Mouse (Mus musculus) B cell, adult 2 months (primary cell): ENCODE results near the gene Ddx51.

Experiments
- DNase-seq, 2 experiments: peaks; one replicate each; pipeline ENCODE4 v3.0.0; 2022

The Ddx51 gene

DNA sequence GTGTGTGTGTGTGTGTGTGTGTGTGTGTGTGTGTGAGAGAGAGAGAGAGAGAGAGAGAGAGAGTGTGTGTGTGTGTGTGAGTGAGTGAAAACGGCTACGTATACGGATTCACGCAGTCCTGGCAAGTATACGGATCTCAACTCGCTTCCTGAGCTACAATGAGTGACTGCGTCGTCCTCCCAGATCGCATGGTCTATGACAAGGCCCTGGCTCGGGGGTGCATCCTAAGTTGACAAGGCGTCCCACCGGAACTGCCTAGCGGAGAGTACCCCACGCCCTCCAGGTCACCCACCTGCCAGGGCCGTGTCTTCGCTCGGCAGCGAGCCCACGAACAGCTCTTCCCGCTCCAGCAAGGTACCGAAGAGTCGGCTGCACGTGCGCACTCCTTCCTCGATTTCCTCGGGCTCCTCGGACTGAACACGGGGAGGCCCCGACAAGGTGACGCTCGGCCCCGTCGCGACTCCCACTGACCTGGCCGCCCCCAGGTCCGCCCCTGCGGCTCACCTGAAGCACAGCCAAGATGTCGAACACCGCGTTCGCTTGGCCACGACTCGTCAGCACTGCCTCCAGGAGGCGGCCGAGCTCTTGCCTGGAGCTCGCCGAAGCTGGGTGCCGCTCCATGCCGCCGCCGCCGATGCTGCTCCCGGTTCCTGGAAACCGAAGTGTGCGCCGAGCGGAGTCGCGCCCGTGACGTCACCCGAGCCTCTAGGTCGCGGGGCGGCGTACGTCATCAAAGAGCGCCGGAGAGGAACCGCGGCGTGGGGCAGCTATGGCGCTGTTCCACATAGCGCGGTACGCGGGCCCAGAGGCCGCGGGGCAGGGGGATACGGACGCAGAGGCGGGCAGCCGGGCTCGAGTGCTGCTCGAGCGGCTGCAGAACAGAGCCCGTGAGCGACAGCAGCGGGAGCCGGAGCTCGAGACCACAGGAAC is at the start of gene Ddx51, which contains the start of gene Noc4l:
TSS of gene Ddx51 (plus strand) at position 733 of the 930 bp plus-strand sequence.
TSS of gene Noc4l (minus strand) at position 699 of the 930 bp plus-strand sequence.
- DNase-seq: peak; percentile 96 to 98

GRCm38 (mm10) chr5:110604311-110604710 is 48.9 kb upstream of the Ddx51 start:
- DNase-seq: no peak

GRCm38 (mm10) chr5:110605531-110606221 is 47.6 kb upstream of the Ddx51 start:
- no peak for DNase-seq

DNA sequence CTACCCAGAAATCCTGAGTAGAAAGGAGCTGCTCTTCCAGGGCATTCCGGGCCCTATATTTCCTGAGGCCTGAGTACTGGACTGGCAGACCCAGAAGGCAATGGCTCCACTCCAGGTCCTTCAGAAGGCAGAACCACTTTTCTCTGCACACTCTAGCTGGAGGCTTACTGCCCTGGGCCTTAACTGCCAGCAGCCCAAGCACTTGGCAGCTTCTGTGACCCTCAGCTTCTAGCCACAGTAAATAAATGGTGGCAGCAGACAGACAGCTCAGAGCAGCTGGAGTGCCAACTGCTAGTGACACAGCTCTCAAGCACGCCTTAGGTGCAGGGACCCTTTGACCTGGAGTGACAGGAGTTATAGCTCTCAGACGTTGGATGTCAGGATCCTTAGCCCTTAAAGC is 45.5 kb upstream of the Ddx51 start:
- DNase-seq: no peak

GRCm38 (mm10) chr5:110608336-110608735 is 44.9 kb upstream of the Ddx51 start:
- no peak for DNase-seq

GRCm38 (mm10) chr5:110608941-110609340 is 44.3 kb upstream of the Ddx51 start:
- DNase-seq: no peak

DNA sequence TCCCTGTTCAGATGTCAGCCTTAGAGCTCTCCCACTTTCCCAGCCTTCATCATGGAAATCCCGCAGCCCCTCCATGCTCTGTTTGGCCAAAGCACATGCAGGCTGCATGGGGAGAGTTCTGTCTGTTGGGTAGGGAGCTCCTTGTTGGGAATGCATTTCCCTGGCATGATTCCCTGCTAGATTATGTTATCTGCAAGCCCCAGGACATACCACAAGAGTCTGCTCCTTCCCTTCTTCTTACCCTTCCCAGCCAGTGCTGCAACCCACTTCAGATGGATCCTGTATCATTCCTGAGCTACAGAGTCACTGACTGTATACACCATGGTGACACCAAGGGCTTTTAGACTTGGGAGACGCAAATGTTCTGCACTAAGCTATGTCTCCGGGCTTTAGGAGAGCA is 43.8 kb upstream of the Ddx51 start:
- no peak for DNase-seq

- DNase-seq: no peak
These were observed 43.4 kb upstream of the Ddx51 start for GRCm38 (mm10) chr5:110609868-110610267.

DNA sequence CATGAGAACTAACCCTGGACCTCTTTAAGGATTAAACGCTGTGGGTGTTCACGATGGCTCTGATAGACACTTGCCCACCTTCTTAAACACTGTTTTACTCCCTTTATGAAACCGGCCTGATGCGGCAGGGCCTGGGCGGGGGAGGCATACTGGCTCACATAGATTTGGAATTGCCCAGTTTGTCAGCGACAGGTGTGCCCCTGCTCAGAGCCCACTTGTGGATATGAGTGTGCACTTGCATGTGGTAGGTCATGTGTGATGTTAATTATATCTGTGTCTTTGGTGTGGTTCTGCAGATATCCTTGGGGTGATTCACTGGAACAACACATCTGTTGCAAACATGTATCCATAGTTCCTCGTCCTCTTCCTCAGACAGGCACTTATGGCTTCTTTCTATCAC is 42.8 kb upstream of the Ddx51 start:
- no peak for DNase-seq

DNA sequence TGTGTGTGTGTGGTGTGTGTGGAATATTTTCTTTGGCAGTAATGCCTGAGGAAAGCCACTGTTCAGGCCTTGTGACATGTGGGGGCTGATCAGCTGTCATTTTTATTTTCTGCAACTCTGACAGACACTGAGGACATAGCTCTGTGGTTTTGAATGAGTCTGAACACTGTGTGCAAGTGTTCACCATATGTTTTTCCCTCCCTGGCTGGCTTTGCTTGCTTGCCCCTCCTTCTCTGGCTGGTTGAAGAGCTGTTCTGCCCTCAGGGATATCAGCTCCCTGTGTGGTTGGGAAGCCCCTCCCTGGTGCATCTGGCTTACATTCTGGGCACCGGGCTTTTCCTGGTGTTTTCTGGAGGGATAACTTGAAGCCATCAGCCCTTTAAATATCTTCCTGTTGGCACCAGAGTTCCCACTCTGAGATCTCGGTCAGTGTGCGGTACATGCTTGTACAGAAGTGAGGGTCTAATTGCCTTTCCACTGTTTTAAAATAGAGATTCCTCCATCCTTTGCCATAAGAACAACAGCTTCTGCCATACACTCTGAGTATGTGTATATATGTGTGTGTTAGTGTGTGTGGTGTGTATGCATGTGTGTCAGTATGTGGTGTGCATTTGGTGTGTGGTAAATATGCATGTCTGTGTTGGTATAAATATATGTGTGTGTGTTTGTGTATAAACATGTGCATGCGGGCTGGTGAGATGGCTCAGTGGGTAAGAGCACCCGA is 41.7 kb upstream of the Ddx51 start:
- DNase-seq: no peak

GRCm38 (mm10) chr5:110619226-110619625 is 34.0 kb upstream of the Ddx51 start:
- no peak for DNase-seq

GRCm38 (mm10) chr5:110624319-110624718 is 28.9 kb upstream of the Ddx51 start:
- DNase-seq: no peak

GRCm38 (mm10) chr5:110627351-110627750 is 25.9 kb upstream of the Ddx51 start:
- no peak for DNase-seq

GRCm38 (mm10) chr5:110628156-110628555 is 25.1 kb upstream of the Ddx51 start:
- DNase-seq: no peak

DNA sequence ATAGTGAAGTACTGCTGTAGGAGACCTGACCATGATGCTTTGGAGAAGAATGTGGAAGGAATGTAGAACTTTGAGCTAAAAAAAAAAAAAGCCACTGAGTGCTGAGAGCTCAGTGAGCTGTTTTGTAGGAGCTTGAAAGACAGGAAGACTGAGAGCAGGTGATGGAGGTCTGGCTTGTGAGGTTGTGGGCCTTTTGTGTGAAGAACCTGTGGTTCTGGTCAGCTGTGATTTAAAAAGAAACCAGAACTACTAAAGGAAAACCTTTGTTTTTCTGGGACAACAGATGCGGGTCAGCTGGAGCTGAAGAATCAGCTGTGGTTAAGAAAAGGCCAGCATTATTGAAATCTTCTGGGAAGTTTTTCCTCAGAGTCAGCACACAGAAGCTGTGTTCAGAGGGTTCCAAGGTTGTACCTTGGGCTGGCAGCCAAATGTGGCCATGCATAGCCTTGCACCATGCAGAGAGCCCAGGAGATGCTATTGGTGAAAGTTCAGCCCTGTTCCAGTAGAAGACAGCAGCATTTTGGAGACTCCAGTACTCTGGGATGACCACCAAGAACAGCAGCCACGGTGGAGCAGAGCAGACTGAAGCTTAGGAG is 23.6 kb upstream of the Ddx51 start:
- no peak for DNase-seq

DNA sequence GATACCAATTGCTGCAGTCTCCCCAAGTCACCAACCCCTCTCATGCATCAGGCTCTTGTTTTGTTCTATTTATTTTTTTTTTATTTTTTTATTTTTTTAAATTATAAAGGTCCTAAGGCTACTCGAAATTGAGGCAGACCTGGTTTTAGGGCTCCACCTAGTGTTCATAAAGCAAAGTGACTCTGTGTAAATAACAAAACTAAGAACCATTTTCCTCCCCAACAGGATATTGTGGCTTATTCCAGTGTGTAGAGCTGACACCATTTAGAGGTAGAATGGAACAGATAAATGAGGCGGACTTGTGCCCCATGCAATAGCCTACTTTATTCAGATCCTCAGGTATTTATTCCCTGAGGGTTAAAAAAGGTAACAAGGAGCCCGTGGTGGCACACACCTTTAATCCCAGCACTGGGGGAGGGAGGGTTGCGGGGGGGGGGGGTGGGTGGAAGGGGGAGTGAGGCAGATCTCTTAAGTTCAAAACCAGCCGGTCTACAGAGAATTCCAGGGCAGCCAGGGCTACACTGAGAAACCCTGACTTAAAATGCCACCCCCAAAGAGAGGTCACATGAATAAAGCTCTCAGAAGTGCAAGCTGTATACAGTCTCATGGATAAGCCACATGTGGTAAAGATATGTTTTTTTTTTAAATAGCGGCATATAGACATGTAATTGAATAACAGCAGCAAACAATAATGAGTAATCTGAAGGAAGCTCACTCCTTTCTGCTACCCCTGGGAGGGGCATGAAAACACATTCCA is 17.1 kb upstream of the Ddx51 start:
- peak; percentile 21 to 39 for DNase-seq

- DNase-seq: no peak
These were observed 14.8 kb upstream of the Ddx51 start for GRCm38 (mm10) chr5:110638306-110639074.

GRCm38 (mm10) chr5:110639459-110639858 is 13.8 kb upstream of the Ddx51 start:
- peak; percentile 80 to 84 for DNase-seq

- no peak for DNase-seq
These were observed 6.9 kb upstream of the Ddx51 start for GRCm38 (mm10) chr5:110646377-110646776.

GRCm38 (mm10) chr5:110653686-110654085 is 435 bp downstream of the Ddx51 start:
- DNase-seq: no peak

GRCm38 (mm10) chr5:110659682-110660081 is 6.4 kb downstream of the Ddx51 start:
- no peak for DNase-seq
